Mouse (Mus musculus) cerebellum, postnatal 14 days (tissue): ENCODE data around the gene Ephb1.
A peak's percentile ranks its signal among the peaks of the same experiment; 100 is the strongest.

Experiments
- DNase-seq, 2 experiments: peaks; one replicate each; pipeline ENCODE4 v3.0.0; 2021; ENCODE audit warnings: mixed read lengths in 2 of 2

The Ephb1 gene

DNA sequence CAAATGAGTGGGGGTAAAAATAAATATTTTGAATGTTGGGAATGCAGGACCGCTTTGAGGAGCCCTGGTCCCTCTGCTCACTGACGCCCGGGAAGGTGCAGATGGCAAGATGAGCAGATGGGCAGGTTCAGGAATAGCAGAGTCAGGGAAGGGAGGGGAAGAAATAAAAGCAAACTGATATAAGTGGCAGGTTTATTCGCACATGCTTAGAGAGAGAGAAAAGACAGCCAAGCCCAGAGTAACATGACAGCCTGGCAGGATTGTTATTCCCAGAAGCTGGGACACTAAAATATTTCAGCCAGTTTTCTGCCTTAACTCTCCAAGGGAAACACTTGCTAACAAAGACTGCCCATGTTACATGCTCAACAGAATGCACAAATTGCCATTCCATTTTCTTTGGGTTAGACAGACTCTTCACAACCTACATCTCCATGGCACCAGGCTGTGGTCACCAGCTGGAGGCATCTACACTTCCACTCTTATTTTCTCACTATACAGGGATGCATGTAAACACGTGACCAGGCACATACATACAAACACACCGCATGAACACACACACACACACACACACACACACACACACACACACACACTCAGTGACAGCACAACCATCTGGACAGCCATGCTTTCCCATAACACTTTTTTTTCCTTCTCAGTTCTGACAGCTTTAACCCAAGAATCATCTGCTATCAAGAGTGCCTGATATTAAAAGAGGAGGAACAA, 315.3 kb downstream of the Ephb1 start:
- peak; percentile 49 to 56 for DNase-seq

DNA sequence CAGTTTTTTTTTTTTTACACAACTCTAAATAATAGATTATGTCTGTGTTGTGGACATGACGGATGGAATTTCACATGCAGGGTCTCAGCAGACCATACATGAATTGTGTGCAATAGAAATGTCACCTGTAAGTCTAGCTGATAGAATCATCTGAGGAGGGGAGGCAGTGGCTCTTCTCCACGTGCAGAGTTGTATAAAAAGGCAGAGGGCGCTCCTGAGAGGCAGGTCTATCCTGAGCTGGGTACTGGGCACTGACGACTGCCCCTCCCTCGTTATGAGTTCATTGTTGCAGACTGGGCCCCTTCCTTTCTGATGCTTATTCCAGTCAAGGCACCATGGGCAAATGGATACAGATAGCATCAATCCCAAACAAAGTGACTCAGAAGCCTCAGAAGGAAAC, 318.4 kb downstream of the Ephb1 start:
- DNase-seq: peak in 1 of 2 experiments; percentile 26

DNA sequence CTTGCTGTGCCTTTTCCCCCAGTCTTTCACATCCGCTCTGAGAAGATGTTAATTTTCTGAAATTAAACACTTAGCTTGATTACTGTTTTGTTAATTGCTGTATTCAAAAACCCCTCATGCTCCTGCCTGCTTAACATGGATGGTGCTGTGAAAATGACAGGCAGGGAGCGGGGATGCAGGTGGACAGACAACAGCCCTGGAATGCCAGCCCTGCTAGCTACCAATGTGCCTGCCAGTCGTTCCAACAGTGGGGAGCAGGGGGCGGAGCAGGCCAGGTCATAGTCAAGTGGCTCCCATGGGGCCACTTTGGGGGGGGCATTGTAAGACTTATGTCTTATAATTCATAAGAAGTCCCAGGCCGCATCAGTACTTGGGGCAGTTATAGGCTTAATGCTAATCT, 321.3 kb downstream of the Ephb1 start:
- DNase-seq: no peak

DNA sequence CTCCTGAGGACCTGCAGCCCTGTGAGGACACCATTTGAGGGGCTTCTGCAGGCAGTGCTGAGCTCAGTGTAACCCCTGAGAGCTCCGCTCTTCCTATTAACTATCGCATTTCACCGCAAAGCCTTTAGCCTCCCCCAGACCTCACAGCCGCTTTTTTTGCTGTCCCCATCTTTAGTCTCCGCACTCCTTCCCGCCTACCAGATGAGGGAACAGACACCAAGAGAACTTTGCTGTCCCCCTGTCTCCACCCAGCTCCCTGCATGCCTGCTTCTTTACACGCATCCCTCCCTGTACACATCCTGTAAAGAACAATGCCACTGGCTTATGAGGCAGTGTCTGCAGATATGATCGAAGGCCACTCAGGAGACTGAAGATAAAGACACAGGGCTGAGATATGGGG, 322.1 kb downstream of the Ephb1 start:
- DNase-seq: no peak

DNA sequence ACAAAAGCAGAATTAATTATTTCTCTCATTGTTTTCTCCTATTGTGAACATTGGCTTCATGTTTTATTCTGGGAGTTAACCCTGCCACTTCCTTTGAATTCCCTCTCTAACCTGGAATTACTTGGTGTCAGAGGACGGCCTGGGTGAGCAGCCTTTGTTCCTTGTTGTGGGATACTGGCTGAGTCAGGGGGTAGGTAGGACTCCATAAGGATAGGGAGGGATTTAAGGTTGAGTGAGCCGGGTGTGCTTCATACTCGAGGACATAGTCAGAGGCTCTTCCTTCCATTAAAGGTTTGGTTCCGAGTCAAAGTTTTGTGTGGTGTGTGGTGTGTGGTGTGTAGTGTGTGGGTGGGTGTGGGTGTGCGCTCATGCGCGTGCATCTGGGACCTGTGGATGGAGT, 324.8 kb downstream of the Ephb1 start:
- DNase-seq: no peak

DNA sequence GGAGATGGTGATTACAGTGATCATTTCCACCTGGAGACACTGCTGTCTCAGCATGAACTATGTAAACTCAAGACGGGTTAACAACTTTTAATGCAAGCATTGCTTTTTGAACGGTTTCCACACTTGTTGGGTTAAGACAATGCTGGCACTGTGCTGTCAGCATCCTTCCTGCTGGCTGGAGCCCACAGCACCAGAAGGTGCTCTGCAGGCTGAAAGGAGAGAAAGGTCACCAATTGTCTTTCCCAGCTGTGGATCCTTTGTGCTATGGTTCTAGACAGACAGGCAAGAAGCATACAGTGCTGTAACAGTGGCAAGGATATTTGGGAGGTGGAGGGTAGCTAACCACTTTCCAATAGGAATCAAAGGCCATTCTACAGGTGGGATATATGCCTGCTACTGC, 328.4 kb downstream of the Ephb1 start:
- DNase-seq: peak in 1 of 2 experiments; percentile 32

DNA sequence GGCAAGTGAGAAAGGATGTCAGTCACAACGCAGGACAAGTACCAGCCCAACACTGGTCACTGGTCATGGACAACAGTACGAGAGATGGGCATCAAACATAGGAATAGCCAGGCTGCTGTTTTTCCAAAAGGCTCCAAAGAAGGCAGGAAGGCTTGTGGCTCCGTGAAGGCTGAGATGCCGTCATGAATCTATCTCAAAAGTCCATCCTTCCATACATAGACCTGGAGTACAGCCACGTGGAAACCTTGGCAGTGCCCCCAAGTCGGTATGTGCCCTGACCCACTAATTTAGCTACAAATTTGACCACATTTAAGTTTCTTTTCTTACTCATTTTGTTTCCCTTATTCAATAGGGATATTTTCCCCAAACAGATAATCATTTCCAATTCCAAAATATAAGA, 329.4 kb downstream of the Ephb1 start:
- DNase-seq: peak; percentile 45 to 50

DNA sequence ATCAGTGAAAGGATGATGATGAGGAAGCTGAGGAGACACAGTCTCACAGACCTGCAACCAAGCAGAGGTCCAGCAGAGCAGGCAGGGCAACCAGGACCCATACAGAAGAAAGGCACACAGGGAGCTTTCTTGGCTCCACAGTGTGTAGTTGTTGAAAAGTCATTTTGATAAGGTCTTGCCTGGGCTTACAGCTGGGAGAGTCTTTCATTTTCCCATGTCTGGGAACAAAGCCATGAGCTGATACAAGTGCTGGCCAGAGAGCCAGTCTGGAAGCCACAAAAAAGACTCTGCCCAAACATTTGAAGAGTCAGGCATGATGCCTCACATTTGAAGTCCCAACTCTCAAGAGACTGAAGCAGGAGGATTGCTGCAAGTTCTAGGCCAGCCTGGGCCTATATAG, 339.0 kb downstream of the Ephb1 start:
- DNase-seq: peak in 1 of 2 experiments; percentile 31

DNA sequence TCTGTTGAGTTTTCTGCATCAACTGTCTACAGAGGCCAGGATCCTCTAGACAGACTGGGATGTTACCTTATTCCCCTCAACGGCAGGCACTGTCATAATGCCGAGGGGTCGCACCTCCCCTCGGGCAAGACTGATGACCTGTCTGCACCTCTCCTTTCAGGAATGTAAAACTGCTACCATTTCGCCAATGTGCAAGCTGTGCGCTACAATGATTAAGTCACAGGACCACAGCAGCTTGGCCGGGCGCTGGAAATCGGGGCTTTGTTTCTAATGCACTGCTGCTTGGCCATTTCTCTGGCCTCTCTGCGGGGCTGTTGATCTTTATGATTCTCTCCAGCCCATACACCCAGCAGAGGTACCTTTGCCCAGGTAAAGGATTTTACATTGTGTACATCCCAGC, 346.8 kb downstream of the Ephb1 start:
- no peak for DNase-seq

DNA sequence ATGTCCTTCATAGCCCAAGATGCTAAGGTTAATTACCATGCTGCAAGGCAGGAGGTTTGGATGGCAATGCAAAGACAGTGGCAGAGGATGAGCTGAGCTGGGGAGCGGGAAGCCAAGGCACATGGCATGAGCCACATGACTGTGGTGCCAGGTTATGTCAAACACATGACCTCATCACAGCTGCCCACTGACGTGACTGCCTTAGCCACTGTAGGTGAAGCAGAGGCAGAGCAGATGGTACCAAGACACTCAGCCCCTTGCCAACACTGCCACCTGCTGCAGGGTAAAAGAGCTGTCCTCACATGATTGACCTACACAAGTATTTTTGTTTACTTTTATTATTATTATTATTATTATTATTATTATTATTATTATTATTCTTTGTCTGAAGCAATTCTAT, 348.0 kb downstream of the Ephb1 start:
- peak; percentile 77 to 80 for DNase-seq

DNA sequence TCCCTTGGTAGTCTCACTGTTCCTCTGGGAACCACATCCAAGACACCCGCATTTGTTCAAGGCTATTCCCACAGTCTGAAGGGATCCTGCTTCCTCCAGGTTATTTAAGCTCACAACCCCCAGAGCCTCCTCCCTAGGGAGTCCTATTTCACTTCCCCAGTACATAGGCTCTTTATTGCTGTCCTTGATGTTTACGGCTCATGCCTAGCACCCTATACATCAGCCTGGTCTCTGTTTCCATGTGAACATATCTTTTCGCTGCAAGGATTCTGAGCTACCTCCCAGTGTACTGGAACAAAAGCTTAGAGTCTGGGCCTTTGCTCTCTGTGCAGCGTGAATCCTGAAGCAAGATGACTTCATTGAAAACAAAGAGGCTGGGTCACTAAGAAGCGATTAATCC, 351.6 kb downstream of the Ephb1 start:
- DNase-seq: no peak

DNA sequence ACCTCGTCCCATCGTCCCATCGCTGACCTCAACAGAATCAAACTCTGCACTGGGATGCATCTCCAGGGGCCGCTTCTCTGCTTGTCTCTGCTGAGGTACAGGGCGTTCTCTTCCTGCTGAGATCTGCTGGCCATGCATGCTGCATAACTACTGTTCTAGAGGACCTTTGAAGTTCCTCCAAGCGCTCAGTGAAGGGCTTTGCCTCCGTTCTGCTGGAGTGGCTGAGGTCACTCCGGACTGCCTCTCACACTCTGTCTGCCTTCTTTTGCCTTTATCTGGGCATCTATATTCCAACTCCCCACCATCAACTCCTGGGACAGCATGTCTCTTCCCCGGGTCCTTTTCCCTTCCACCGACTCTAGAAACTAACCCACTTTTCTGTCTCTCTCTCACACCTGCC, 352.3 kb downstream of the Ephb1 start:
- no peak for DNase-seq

DNA sequence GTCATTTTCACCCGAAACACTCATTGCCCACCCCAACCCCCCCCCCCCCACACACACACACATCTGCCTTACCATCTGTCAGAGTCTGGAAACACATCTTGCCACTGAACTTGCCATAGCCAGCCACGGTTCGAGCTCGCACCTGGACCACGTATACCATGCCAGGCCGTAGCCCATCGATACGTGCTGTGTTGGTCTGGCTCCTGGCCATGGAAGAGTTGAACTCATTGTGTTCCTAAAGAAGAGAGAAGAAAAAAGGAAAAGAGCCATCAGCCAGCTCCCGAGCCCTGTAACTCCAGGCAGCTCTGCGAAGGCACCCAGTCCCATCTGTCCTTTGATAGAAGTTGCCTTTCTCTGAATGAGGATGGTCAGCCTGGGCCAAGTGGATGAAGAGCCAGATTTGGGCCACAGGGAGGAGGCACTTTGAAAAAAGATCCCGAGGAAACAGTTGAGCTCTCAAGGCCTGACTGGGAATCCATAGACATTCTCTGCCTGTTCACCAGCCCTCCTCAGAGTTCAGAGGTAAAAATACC, 352.8 kb downstream of the Ephb1 start:
- peak; percentile 26 to 28 for DNase-seq

DNA sequence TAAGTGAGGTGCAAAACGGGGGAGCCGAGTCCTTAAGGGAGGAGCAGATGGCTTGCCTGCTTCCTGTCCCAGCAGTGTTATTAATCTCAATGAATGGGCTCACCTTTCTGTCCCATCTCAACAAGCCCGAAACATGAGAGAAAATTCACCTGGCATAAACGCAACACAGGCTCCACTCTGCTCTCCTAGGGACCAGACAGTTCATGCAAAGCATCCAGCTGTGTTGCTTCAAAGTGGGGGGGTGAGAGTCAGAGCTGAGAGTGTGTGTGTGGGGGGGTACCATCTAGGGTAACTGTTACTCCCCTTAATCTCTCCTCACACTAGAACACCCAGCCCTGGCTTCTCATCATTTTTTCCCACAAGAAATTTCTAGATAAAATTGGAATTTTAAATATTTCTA, 354.8 kb downstream of the Ephb1 start:
- DNase-seq: no peak

DNA sequence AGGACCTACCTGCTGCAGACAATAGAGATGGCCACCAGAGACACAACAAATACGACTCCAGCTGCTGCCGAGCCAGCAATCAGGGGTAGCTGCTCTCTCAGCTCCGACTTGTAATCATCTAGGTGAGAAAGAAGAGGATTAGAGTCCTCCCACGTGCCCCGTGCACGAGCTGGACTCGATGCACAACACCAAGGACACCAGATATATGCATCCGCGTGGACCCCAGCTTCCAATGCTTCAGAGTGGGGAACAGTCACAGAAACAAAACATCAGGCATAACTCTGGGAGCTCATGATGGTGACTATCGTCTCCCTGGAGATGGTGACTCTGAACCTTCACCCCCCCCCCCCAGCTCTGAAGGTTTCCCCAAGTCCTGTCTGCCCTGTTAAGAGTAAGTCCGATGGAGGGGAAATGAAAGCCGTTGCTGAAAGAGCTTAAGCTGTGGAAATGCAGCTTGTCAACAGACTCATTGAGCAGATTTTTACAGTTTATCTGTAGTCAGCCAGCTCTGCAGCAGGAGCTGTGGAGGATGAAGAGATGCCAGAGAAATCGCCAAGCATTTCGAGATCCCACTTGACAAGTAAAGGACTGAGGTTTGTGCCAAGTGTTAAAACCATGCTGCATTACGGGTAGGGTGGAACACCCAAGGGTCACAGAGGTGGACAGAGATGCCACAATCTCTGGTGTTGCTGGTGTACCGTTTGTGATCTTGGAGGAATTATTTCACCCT, 357.6 kb downstream of the Ephb1 start:
- no peak for DNase-seq

DNA sequence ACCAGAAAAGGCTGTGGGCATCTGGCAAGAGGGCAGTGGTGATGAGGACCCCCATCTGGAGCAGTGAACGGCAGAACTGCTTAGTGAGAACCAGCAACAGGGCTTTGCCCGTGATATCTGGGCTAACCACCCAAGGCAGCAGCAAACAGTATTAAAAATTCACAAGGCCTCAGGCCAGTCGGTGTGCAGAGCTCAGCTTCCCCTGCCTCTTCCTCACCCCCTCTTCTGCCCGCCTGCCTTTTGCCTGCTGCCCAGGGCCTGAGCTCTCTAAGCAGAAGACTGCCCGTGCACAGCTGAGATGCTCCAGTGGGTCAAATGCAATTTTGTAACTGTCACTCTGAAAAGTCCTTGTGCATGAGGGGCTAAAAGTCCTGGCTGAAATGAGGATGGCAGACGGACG, 358.3 kb downstream of the Ephb1 start:
- DNase-seq: no peak

DNA sequence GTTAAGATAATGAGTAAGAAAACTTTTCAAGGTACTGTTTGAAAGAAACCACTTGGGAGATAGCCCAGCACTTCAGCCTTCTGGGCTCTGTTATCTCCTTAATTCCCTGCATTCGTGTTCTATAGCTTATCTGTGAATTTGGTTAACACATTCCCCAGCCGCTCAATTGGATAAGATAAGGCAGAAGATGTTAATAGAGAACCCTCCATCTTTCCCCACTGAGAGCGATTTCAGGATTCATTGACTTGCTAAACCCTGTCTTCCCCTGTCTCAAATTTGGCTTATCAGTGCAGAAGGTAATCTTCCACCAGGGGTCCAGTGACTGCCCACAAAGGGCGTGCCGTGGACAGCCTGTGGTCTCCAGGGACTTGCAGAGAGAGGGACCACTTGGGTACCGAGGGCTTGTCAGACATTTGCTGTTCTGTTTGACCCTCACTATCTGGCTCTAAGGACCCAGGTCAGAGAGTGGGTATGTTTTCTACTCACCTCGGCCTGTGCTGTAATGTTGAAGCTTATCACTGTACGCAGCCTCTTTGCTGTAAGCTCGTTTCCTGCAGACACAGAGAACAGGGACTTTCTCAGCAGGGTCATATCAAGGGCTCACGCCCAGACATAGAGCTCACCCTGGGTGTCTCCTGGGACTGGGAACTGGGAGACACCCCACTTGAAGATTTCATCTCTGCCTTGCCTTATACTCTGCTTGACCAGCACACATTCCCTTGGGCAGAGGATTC, 358.9 kb downstream of the Ephb1 start:
- DNase-seq: no peak

DNA sequence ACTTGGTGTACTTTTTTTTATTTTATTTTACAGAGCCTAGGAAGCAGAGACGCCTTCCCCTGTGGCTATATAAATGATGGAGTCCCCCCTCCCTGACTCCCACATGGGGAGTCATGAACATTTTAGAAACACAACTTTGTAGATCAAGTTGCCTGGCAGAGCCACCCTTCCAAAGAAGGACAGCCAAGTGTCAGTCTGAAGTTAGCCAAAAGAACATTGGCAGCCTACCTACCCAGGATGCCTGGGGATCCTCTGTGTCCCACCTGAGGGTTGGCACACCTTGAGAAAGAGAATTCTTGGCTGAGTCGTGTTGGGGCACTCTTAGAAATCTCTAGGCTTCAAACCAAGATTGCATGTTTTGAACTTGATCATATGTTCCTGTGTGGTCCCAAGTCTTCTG, 360.4 kb downstream of the Ephb1 start:
- no peak for DNase-seq

DNA sequence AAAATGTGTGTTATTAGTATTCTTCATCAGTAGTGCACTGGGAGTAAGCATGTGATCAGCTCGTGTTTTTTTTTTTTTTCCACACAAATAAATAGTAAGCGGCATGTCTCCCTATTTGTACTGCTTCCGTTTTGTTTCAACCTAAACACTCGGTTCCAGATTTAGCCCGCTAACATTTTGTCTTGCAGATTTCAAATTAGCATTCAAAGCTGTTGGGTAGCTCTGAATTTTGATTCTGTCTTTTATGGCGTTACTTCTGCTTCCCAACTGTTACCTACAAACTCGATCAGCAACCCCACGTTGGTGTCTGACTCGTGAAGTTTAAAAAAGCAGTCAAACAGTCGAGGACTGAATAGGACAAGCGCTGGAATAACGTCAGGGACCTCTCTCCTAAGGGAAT, 363.7 kb downstream of the Ephb1 start:
- no peak for DNase-seq

DNA sequence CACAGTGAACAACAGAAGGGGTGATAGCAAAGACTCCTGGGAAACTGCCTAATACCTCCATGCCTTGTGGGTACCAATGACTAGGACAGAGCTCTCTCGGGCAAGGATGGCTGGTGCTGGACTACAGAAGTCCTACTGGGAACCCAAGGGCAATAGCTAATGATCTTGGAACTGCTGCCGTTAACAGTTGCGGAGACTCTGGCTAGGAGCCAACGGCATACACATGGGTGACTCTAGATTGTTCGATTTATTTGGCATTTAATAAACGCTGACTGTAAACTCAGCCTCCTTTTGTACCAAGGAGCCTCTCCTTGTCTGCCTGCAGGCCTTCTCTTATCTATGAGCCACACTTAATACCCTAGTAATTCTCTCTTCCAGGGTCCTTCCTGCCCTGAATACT, 364.5 kb downstream of the Ephb1 start:
- peak; percentile 29 to 36 for DNase-seq

DNA sequence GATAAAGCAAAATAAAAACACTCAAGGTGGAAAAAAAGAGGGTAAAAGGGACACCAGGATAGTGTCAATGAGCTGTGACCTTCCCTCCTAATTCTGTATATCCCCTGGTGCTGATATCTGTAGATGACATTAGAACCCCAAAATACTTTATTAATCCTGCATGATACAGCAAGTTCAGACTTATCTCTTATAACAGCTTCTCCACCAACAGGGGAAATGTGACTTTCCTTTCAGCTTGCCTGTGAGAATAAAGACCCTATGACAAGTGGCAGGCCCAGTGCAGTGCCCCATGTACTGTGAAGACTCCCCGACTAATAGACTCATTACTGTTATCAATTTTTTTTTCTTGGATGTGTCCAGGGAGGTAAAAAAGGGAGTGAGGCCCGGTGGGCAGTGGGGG, 367.6 kb downstream of the Ephb1 start:
- DNase-seq: no peak

DNA sequence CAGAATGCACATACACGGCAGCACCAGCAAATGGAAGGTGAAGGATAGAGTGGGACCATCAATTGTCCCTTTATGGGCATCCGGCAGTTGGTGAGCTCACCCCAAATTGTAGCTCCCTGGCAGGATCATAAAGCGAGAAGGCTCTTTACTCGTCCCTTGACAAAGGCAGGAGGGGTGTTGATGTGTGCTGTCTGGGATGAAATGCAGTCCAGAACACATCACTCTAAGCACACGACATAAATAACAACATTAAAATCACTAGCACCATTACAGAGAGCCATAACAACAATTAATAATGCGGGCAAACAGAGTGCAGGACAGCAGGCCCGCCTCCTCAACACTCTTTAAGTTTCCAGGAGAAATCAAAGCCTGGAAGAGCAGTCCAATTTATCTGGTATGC, 372.1 kb downstream of the Ephb1 start:
- no peak for DNase-seq

DNA sequence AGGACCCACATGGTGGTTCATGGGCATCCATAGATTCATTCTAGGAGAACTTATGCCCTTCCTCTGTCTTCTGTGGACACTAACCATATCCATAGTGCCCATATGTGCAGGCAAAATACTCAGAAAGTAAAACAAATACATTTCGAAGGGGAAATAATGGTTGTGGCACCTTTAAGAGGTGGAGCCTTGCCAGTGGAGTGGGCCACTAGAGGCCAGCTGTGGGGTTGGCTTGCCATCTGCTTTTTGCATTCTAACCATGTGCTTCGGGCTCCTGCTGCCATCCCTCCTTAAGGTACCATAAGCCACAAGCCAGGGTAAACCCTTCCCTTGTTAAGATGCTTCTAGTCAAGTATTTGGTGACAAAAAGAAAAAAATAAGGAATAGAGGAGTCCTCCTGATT, 373.3 kb downstream of the Ephb1 start:
- DNase-seq: peak in 1 of 2 experiments; percentile 18
